Mouse (Mus musculus): ENCODE measurements at regions not wholly inside any gene's neighbourhood (a gene's known extent, or its start where the extent isn't known, plus 50 kb on each side); places are given as distances from the start of the nearest gene placed in this dataset.

DNA sequence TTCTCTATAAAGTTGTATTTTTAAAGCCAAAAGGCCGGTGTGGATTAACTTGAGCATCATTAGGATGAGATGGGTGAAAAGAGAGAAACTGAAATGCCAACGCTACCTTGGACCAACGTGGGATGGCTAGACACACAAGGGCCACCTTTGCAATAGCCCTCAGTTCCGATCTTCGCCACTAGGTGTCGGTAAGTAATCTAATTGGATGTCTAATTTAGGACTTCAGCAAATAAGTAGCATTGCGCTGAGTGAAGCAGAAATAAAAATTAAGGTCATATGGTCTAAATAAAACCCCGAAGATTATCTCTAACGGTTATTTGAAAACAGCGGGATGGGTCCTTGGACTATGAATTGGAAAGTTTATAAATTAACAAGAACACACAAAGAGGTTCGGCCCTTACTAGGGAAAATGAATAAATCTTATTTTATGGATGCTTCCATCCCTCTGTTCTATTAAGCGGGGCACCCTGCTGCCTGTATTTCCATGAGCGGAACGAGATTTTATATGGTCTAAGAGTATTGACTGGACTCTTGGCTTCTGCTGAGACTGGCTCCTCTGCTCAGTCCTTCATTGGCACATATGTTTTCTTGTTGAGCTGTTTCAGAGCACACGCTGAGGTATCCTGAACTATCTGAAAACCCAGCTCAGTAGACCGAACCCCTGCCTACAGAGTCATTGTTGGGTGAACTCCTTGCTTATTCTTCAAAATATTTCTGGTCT, 152.0 kb downstream of the Ifng start:
- TF ChIP-seq CTCF (IDR thresholded peaks at IDR 0.05; ENCODE audit: low read depth, low read length) (peak; percentile 29), TAL1 (conservative IDR thresholded peaks at IDR 0.05; ENCODE audit: low read depth, low read length) (no peak), GATA1 (IDR thresholded peaks at IDR 0.05; ENCODE audit: borderline replicate concordance, low read length) (no peak)
- no peaks in the 10 kb centered on the region for H3K27me3 ChIP-seq (ENCODE audit: insufficient read depth, low read length)
- peaks cover 18% of the 10 kb centered on the region for H3K9me3 ChIP-seq (replicated peaks)
- no peaks in the 10 kb centered on the region for H3K4me1 ChIP-seq (ENCODE audit: insufficient read depth, low read depth, low read length)
- H3K36me3 ChIP-seq (replicated peaks), result no peaks in the 10 kb centered on the region
- ATAC-seq (ENCODE audit: extremely low read depth, insufficient number of reproducible peaks, low FRiP score, poor library complexity, severe bottlenecking), result peak; percentile 46; the same call in 1 of the 2 replicates
- H3K4me3 ChIP-seq (ENCODE audit: low read depth, low read length), result no peak overlapping the region
- DNase-seq (ENCODE audit: low spot score), result no peak

DNA sequence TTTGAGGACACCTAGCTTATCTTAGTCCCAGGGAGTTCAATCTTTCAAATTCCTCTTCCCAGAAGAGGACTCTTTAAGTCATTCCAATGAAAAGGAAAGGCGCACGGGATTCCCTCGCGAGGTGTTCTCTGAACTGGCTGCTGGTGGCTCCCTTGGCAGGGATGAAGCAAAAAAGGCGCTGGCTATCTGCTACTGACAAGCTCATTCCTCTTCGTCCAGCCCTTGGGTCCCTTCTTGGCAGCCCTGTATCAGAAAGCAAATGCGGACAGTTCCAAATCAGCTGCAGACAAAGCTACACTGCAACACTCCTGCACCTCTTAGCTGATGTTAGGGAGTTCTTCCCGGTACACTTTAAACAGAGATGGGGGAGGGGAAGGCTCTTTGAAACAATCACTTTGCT, 155.4 kb downstream of the Ifng start:
- Histone ChIP-seq H3K9me3 (replicated peaks) (peaks cover 29% of the 10 kb centered on the region), H3K4me3 (ENCODE audit: low read depth, low read length) (no peak overlapping the region), H3K4me1 (ENCODE audit: insufficient read depth, low read depth, low read length) (no peaks in the 10 kb centered on the region), H3K36me3 (replicated peaks) (no peaks in the 10 kb centered on the region), H3K27me3 (ENCODE audit: insufficient read depth, low read length) (no peaks in the 10 kb centered on the region)
- TF ChIP-seq POLR2AphosphoS5 (IDR thresholded peaks at IDR 0.05; ENCODE audit: insufficient replicate concordance, low read depth, low read length), result no peak
- no peak for TF ChIP-seq GATA2 (IDR thresholded peaks at IDR 0.05; ENCODE audit: borderline replicate concordance, low read depth, low read length)
- no peak for TF ChIP-seq CTCF (IDR thresholded peaks at IDR 0.05; ENCODE audit: low read depth, low read length)
- TF ChIP-seq GATA1 (IDR thresholded peaks at IDR 0.05; ENCODE audit: borderline replicate concordance, low read length), result no peak
- TF ChIP-seq TAL1 (conservative IDR thresholded peaks at IDR 0.05; ENCODE audit: low read depth, low read length), result no peak
- ATAC-seq (ENCODE audit: extremely low read depth, insufficient number of reproducible peaks, low FRiP score, poor library complexity, severe bottlenecking) (no peak), DNase-seq (ENCODE audit: low spot score) (no peak)

DNA sequence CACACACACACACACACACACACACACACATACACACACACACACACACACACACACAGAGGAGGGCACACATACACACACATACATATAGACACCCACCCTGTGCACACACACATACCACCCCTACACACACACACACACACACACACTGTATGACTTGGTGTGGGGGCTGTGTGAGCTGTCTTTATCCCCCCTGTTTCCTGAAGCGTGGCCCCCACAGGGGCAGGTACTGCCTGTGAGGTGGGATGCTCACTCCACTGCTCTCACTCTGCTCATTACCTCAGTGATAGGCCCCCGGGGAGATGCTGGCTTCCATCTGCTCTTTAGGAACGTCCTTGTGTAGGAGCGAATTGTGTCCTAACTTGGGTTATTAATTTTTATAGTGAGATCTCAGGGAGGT, 157.7 kb downstream of the Ifng start:
- H3K4me1 ChIP-seq (ENCODE audit: insufficient read depth, low read depth, low read length), result no peaks in the 10 kb centered on the region
- no peaks in the 10 kb centered on the region for H3K36me3 ChIP-seq (replicated peaks)
- TF ChIP-seq POLR2AphosphoS5 (IDR thresholded peaks at IDR 0.05; ENCODE audit: insufficient replicate concordance, low read depth, low read length) (no peak), GATA1 (IDR thresholded peaks at IDR 0.05; ENCODE audit: borderline replicate concordance, low read length) (no peak), CTCF (IDR thresholded peaks at IDR 0.05; ENCODE audit: low read depth, low read length) (no peak), TAL1 (conservative IDR thresholded peaks at IDR 0.05; ENCODE audit: low read depth, low read length) (no peak), GATA2 (IDR thresholded peaks at IDR 0.05; ENCODE audit: borderline replicate concordance, low read depth, low read length) (no peak)

DNA sequence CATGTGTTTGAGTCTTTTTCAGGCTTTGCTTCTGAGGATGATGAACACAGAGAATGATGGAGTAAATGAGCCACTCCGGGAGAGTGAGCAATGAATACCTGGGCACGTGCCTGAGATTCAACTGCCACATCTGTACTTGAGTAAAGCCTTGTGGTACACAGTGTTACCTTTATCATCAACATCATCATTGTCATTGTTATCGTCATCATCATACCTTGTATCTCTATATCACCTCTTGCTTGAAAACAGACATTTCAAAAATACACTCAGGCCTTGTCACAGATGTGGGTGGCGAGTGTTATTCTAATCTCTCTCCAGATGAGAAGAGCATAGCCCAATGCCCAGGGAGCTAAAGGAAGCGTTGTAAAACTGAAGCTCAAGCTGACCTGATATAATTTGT, 158.4 kb downstream of the Ifng start:
- H3K4me1 ChIP-seq (ENCODE audit: insufficient read depth, low read depth, low read length), result no peaks in the 10 kb centered on the region
- no peaks in the 10 kb centered on the region for H3K36me3 ChIP-seq (replicated peaks)
- H3K9me3 ChIP-seq (replicated peaks), result peaks cover 39% of the 10 kb centered on the region
- ATAC-seq (ENCODE audit: extremely low read depth, insufficient number of reproducible peaks, low FRiP score, poor library complexity, severe bottlenecking) (no peak), DNase-seq (ENCODE audit: low spot score) (no peak)
- H3K4me3 ChIP-seq (ENCODE audit: low read depth, low read length), result no peak overlapping the region
- TF ChIP-seq GATA1 (IDR thresholded peaks at IDR 0.05; ENCODE audit: borderline replicate concordance, low read length), result no peak
- TF ChIP-seq TAL1 (conservative IDR thresholded peaks at IDR 0.05; ENCODE audit: low read depth, low read length), result no peak
- no peak for TF ChIP-seq POLR2AphosphoS5 (IDR thresholded peaks at IDR 0.05; ENCODE audit: insufficient replicate concordance, low read depth, low read length)
- no peak for TF ChIP-seq GATA2 (IDR thresholded peaks at IDR 0.05; ENCODE audit: borderline replicate concordance, low read depth, low read length)
- no peak for TF ChIP-seq CTCF (IDR thresholded peaks at IDR 0.05; ENCODE audit: low read depth, low read length)
- no peaks in the 10 kb centered on the region for H3K27me3 ChIP-seq (ENCODE audit: insufficient read depth, low read length)

More for the DNA sequence above, 157.7 kb downstream of the Ifng start:
- Histone ChIP-seq H3K9me3 (replicated peaks) (peaks cover 33% of the 10 kb centered on the region), H3K4me3 (ENCODE audit: low read depth, low read length) (no peak overlapping the region), H3K27me3 (ENCODE audit: insufficient read depth, low read length) (no peaks in the 10 kb centered on the region)
- ATAC-seq (ENCODE audit: extremely low read depth, insufficient number of reproducible peaks, low FRiP score, poor library complexity, severe bottlenecking), result no peak
- no peak for DNase-seq (ENCODE audit: low spot score)

DNA sequence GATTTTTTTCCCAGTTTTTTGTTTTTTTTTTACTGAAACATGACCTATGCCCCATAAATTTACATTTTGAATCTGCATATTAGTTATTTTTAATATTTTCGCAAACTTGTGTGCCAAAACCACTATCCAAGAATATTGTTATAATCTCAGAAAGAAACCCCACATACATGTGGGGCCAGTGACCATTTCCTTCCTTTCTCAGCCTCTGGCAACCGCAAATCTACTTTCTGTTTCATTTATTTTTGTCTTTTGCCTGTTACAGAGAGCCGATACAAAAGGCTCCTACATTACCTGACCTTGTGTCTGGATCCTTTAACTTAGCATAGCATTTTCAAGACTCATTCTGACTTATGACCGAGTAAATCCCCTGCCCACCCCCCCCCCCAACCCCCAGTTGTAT, 158.8 kb downstream of the Ifng start:
- no peak overlapping the region for H3K4me3 ChIP-seq (ENCODE audit: low read depth, low read length)
- DNase-seq (ENCODE audit: low spot score) (no peak), ATAC-seq (ENCODE audit: extremely low read depth, insufficient number of reproducible peaks, low FRiP score, poor library complexity, severe bottlenecking) (no peak)
- no peaks in the 10 kb centered on the region for H3K27me3 ChIP-seq (ENCODE audit: insufficient read depth, low read length)
- TF ChIP-seq GATA1 (IDR thresholded peaks at IDR 0.05; ENCODE audit: borderline replicate concordance, low read length) (no peak), GATA2 (IDR thresholded peaks at IDR 0.05; ENCODE audit: borderline replicate concordance, low read depth, low read length) (no peak), CTCF (IDR thresholded peaks at IDR 0.05; ENCODE audit: low read depth, low read length) (no peak), TAL1 (conservative IDR thresholded peaks at IDR 0.05; ENCODE audit: low read depth, low read length) (no peak), POLR2AphosphoS5 (IDR thresholded peaks at IDR 0.05; ENCODE audit: insufficient replicate concordance, low read depth, low read length) (no peak)
- H3K9me3 ChIP-seq (replicated peaks), result peaks cover 35% of the 10 kb centered on the region
- H3K4me1 ChIP-seq (ENCODE audit: insufficient read depth, low read depth, low read length), result no peaks in the 10 kb centered on the region
- H3K36me3 ChIP-seq (replicated peaks), result no peaks in the 10 kb centered on the region

DNA sequence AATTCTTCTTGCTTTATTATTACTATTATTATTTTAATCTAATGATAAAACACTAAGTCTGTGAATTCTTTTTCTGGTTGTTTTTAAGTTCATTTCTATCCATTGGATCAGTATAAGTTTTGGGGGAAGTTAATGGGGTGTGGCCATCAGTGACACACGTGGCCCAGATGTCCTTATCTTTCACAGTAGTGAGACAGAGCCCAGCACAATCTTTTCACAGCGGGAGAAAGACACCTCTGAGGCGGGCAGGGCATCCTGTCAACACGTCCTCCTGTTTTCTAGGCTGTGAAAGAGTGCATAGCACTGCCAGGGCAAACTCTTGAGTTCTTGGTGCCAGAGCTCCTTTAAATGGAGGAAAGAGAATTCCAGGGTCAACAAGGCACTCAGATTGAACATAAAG, 162.1 kb downstream of the Ifng start:
- ATAC-seq (ENCODE audit: extremely low read depth, insufficient number of reproducible peaks, low FRiP score, poor library complexity, severe bottlenecking) (no peak), DNase-seq (ENCODE audit: low spot score) (no peak)
- Histone ChIP-seq H3K9me3 (replicated peaks) (peaks cover 43% of the 10 kb centered on the region), H3K4me3 (ENCODE audit: low read depth, low read length) (no peak overlapping the region), H3K4me1 (ENCODE audit: insufficient read depth, low read depth, low read length) (no peaks in the 10 kb centered on the region), H3K27me3 (ENCODE audit: insufficient read depth, low read length) (no peaks in the 10 kb centered on the region), H3K36me3 (replicated peaks) (no peaks in the 10 kb centered on the region)
- no peak for TF ChIP-seq GATA1 (IDR thresholded peaks at IDR 0.05; ENCODE audit: borderline replicate concordance, low read length)
- TF ChIP-seq GATA2 (IDR thresholded peaks at IDR 0.05; ENCODE audit: borderline replicate concordance, low read depth, low read length), result no peak
- TF ChIP-seq TAL1 (conservative IDR thresholded peaks at IDR 0.05; ENCODE audit: low read depth, low read length), result no peak
- no peak for TF ChIP-seq POLR2AphosphoS5 (IDR thresholded peaks at IDR 0.05; ENCODE audit: insufficient replicate concordance, low read depth, low read length)
- no peak for TF ChIP-seq CTCF (IDR thresholded peaks at IDR 0.05; ENCODE audit: low read depth, low read length)

Data from G1E (cell line).